Mouse (Mus musculus): ENCODE data around the gene Abcg8.
A peak's percentile ranks its signal among the peaks of the same experiment; 100 is the strongest.

DNA sequence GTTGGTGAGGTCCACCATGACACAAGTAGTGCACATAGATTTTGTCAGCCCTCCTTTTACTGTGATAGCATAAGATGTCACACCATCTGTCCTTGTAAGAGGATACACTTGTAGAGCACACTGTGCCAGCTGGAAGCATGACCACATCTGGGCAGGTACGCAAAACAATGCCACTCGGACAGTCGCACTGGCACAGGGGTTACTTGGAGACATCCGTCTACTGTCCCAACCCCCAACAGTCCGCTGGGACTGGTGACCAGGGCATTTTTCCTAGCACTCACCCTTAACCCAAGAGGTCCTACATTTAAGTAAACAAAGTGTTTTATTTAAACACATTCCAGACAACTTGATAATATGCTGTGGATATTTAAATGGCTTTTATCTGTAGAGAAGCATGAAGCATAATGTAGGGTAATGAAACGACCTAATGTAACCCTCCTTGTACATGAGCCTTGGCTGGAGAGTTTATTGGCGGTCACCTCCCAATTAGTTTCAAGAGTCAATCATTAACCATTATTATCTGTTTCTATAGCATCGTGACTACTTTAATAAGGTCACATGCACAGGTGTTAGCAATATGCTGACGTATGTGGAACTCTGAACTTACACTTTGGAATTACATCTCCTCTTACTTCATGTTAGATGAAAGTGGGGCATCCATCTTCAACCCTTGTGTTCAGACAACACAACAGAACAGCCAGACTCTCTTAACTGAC is 25.6 kb upstream of the Abcg8 start:
- TF ChIP-seq CTCF (IDR thresholded peaks at IDR 0.05; ENCODE audit: low read depth) (no peak), EP300 (IDR thresholded peaks at IDR 0.05; ENCODE audit: low read depth) (peak; percentile 63)
